Mouse (Mus musculus) lung, postnatal 0 days (tissue): ENCODE data around the gene Itgam. TPM values are rescaled to one million over a fixed set of nuclear protein-coding genes. Genes with fewer than 3 reads are reported as not detected.

Source experiments
- ATAC-seq: fragments of 200-750 bp; cut with Nextera tagmentation; 2 replicates; pipeline ENCODE4 v1.8.0; 2017; ENCODE audit warnings: moderate library complexity
- DNase-seq: peaks from one replicate; pipeline ENCODE4 v3.0.0-alpha.2; 2016; ENCODE audit warnings: low spot score
- H3K27ac ChIP-seq: fragments of 300-500 bp; sonication (generic); 2 replicates; pipeline ENCODE4 v1.5.1; 2014; ENCODE audit warnings: antibody characterized with exemption, mild to moderate bottlenecking, low read length, mixed read lengths
- H3K27me3 ChIP-seq: fragments of 300-500 bp; sonication (generic); replicated peaks from 2 replicates; pipeline ENCODE4 v1.6.1; 2014; ENCODE audit warnings: low read length, mixed read lengths; ENCODE audit not compliant: insufficient read depth
- H3K36me3 ChIP-seq: fragments of 300-500 bp; sonication (generic); 2 replicates; pipeline ENCODE4 v1.6.1; 2014; ENCODE audit warnings: low read length, mixed read lengths; ENCODE audit not compliant: insufficient read depth
- H3K4me1 ChIP-seq: fragments of 300-500 bp; sonication (generic); 2 replicates; pipeline ENCODE4 v1.6.1; 2014; ENCODE audit warnings: antibody characterized with exemption, low read depth, low read length, mixed read lengths; ENCODE audit not compliant: insufficient read depth
- H3K4me2 ChIP-seq: fragments of 300-500 bp; sonication (generic); replicated peaks from 2 replicates; pipeline ENCODE4 v1.6.1; 2014; ENCODE audit warnings: low read depth, mild to moderate bottlenecking, low read length, moderate library complexity, mixed read lengths
- H3K4me3 ChIP-seq: fragments of 300-500 bp; sonication (generic); 2 replicates; pipeline ENCODE4 v1.5.1; 2014; ENCODE audit warnings: low read depth, low read length
- H3K9ac ChIP-seq: fragments of 300-500 bp; sonication (generic); replicated peaks from 2 replicates; pipeline ENCODE4 v1.6.1; 2014; ENCODE audit warnings: low read depth, mild to moderate bottlenecking
- H3K9me3 ChIP-seq: fragments of 300-500 bp; sonication (generic); 2 replicates; pipeline ENCODE4 v1.6.1; 2016; ENCODE audit warnings: low read length, mixed read lengths
- CTCF ChIP-seq: IDR thresholded peaks from 2 replicates; pipeline ENCODE4 v1.5.1; 2016; ENCODE audit warnings: antibody characterized with exemption, mild to moderate bottlenecking
- EP300 ChIP-seq: IDR thresholded peaks from 2 replicates; pipeline ENCODE4 v1.6.1; 2016; ENCODE audit warnings: antibody characterized with exemption, mild to moderate bottlenecking, control low read depth
- WGBS: fragments of 180-500 bp; shearing (Covaris S2); extraction: QIAGEN DNeasy Blood & Tissue Kit; methylation state at CpG from one replicate; pipeline ENCODE4 v1.1.7; 2014; 5-methylcytosine and 5-hydroxymethylcytosine counted together
- polyA plus RNA-seq: library from polyadenylated mRNA; unstranded; fragments of >200 nt; fragmentation: Nextera tagmentation; extraction: Ambion mirVana; gene quantifications from 2 replicates; pipeline ENCODE4 v1.2.1, GENCODE M21; 2015

The Itgam gene
- polyA plus RNA-seq, 1 experiment from 2014 or later, result 2.3 TPM

DNA sequence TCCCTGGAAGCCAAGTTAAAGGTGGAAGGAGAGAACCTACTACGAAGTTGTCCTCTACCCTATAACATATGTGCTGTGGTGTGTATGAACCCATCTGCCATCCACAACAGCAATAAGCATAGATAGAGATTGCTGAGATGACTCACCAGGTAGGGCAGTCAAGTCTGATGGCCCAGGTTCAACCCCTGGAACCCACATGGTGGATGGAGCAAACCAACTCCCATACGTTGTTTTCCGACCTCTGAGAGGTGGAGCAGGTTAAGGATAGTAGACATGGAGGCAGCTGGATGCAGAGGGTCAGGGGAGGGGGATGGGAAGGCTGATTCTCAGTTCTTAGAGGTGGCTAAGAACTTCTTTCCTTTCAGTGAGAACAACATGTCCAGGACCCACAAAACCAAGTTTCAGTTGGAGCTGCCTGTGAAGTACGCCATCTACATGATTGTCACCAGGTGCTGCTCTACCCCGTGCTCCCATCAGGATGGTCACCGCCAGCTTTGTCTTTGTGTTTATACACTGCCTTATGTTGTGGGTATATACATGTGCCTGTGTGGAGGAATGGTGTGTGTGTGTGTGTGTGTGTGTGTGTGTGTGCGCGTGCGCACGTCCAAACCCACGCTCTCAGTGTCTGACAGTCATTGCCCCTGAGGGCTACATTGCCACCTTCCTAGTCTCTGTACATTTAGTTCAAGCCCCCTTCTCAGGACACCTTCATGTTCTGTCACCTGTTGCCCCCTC, 52.1 kb downstream of the Itgam start:
- ATAC-seq (no peak), DNase-seq (no peak)
- TF ChIP-seq CTCF (no peak), EP300 (no peak)
- Histone ChIP-seq H3K27me3 (no peaks in the 10 kb centered on the region), H3K9me3 (no peaks in the 10 kb centered on the region), H3K9ac (no peak overlapping the region), H3K27ac (no peak overlapping the region), H3K4me1 (no peaks in the 10 kb centered on the region), H3K4me2 (no peak overlapping the region), H3K4me3 (no peak overlapping the region), H3K36me3 (no peaks in the 10 kb centered on the region)
- WGBS, result 91% methylated on average over 11 of the region's 11 CpGs

DNA sequence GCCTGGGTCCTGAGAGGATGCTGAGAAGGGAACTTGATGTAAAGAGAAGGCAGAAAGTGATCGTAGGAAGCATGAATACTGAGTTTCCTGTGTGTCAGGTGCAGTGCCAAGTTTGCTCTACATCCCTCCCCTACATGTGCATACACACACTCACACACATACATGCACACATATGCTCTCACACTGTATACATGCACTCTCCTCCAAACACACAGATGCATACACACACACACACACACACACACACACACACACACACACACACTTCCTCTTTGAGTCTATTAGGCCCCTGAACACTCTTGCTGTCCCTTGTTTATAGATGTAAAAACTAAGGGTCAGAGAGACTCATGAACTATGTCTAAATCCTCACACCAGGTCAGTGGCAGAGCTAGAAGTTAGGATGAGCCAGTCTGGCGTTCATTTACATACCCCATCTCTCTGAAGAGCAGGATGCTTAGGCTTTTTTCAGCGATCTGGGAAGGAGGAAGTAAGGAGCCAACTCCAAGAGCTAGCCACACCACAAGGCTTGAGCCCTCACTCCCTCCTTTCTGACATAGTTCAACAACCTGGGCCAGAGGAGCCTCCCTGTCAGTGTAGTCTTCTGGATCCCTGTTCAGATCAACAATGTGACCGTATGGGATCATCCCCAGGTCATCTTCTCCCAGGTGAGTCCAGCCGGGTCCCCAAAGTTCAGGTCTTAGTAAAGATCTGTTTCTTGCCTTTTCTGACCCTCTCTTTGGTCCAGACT, 52.9 kb downstream of the Itgam start:
- 64% methylated on average over 5 of the region's 5 CpGs for WGBS

DNA sequence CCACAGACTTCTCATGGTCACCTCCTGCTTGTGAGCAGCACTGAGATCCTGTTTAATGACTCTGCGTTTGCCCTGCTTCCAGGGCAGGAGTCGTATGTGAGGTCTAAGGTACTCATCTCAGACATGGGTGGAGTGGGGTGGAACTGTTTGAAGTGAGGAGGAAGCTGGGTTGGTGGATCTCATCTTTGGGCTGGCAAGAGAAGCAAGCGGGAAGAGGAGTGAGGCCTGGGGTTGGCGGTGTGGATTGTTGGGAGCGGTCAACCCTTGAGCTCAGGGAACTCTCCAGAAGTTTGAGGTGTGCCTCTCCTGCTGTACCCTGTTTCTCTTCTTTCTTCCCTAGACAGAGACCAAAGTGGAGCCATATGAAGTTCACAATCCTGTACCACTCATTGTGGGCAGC, 54.0 kb downstream of the Itgam start:
- DNase-seq, result no peak
- 81% methylated on average over 3 of the region's 5 CpGs for WGBS
- Histone ChIP-seq H3K4me3 (no peak overlapping the region), H3K9me3 (no peaks in the 10 kb centered on the region), H3K36me3 (no peaks in the 10 kb centered on the region), H3K4me1 (no peaks in the 10 kb centered on the region), H3K27me3 (no peaks in the 10 kb centered on the region), H3K9ac (no peak overlapping the region), H3K27ac (no peak overlapping the region), H3K4me2 (no peak overlapping the region)
- no peak for ATAC-seq
- TF ChIP-seq EP300 (no peak), CTCF (no peak)

More for the DNA sequence above, 52.9 kb downstream of the Itgam start:
- TF ChIP-seq CTCF, result no peak
- TF ChIP-seq EP300, result no peak
- Histone ChIP-seq H3K9me3 (no peaks in the 10 kb centered on the region), H3K36me3 (no peaks in the 10 kb centered on the region), H3K4me1 (no peaks in the 10 kb centered on the region), H3K4me2 (no peak overlapping the region), H3K27ac (no peak overlapping the region), H3K9ac (no peak overlapping the region), H3K27me3 (no peaks in the 10 kb centered on the region), H3K4me3 (no peak overlapping the region)
- ATAC-seq (no peak), DNase-seq (no peak)

DNA sequence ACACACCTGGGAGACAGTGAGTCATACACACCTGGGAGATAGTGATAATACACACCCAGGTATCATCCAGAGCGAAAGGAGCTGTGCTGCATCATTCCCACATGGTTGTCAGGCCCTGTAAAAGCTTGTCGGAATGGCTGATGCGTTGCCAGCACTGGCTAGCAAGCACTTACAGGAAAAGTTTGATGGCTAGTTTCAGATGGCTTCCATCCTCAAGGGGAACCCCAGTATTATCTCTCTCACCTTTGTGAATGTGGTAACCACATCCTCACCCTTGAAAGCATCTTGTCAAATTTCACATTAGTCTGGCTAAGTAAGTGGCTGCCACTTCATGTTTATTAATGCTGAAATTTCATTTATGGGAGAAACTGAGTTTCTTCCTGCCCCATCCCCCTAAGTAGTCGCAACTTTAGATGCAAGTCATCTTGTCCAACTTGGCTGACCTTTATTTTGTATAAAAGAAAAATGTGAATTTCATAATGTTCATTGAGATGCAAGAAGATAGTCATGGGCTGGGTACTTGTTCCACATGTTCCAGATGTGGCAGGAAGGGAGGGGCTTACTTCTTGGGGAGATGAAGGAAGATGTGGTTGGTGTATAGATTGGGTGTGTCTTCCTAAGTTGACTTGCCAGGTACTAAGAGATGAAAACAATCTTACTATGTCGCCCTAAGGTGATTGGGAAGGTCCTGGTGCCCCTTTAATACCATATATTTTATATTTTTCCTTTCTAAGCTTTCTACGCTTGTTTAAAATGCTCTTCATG, 57.5 kb downstream of the Itgam start:
- no peaks in the 10 kb centered on the region for H3K36me3 ChIP-seq
- ATAC-seq, result no peak
- no peak overlapping the region for H3K27ac ChIP-seq
- no peaks in the 10 kb centered on the region for H3K4me1 ChIP-seq
- no peak overlapping the region for H3K4me3 ChIP-seq
- no peak overlapping the region for H3K4me2 ChIP-seq
- 75% methylated on average over 6 of the region's 6 CpGs for WGBS
- H3K27me3 ChIP-seq, result no peaks in the 10 kb centered on the region
- no peak overlapping the region for H3K9ac ChIP-seq
- no peak for DNase-seq
- TF ChIP-seq EP300, result no peak
- H3K9me3 ChIP-seq, result no peaks in the 10 kb centered on the region

DNA sequence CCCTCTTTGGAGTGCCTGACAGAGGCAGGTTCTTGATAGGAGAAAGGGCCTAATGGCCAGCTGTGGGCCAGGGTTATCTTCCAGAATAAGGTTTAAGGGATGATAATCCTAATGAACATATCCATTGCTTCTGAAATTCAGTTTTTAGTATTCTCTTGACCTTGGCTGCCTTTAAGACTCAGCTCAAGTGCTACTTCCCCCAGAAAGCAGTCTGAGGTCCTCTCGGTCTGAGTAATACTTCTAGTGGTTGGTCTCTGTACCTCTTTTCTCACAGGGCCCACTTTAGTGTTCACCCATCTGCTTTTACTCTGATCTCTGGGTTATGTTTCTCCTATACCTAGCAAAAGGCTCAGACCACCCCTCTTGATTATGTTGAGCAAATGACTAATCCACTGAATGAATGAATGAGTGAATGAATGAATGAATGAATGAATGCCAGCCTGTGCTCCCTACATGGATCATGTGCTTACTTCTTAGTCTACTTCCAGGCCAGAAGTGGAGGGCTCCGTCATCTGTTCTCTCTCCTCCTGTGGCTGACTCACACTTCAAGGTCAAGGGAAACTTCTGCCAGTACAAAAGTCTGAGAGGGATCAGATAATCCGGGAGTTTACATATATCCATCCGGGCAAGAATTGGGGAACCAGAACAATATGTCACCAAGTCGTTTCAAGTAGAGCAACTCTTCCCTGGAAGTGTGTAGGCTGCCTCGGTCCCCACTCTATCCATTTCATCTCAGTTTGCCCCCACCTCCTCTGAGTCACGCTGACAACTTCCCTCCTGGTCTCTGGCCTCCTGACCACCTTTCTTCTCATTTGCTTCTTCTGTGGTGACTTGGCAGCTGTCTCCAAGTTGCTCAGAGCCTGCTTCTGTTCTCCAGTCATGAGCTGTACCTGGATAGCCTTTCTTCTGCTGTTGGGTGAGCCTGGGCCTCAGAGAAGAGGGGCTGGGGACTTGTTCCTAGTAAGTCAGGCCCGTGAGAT, 66.6 kb downstream of the Itgam start, which contains the start of gene Itgax:
Gene Itgax, plus strand, starts transcription at position 807 of the 980 bp plus-strand sequence.
- no peak for DNase-seq
- WGBS, result 42% methylated on average over 8 of the region's 8 CpGs
- no peaks in the 10 kb centered on the region for H3K9me3 ChIP-seq
- H3K9ac ChIP-seq, result no peak within 1 kb of the TSS
- no peaks in the 10 kb centered on the region for H3K4me1 ChIP-seq
- H3K4me2 ChIP-seq, result no peak within 1 kb of the TSS
- no peaks in the 10 kb centered on the region for H3K36me3 ChIP-seq
- H3K27me3 ChIP-seq, result no peaks in the 10 kb centered on the region
- H3K27ac ChIP-seq, result no peak within 1 kb of the TSS
- H3K4me3 ChIP-seq, result no peak within 1 kb of the TSS
- ATAC-seq, result peak; percentile 26; the same call in 1 of the 2 replicates
- TF ChIP-seq CTCF, result no peak
- no peak for TF ChIP-seq EP300
